Mouse (Mus musculus): ENCODE data around the gene Cyp4f18. TPM values are rescaled to one million over a fixed set of nuclear protein-coding genes. Genes with fewer than 3 reads are reported as not detected.
A peak's percentile ranks its signal among the peaks of the same experiment; 100 is the strongest.

Cyp4f18 gene
- polyA plus RNA-seq, 1 experiment from 2014 or later: 0.36 TPM

DNA sequence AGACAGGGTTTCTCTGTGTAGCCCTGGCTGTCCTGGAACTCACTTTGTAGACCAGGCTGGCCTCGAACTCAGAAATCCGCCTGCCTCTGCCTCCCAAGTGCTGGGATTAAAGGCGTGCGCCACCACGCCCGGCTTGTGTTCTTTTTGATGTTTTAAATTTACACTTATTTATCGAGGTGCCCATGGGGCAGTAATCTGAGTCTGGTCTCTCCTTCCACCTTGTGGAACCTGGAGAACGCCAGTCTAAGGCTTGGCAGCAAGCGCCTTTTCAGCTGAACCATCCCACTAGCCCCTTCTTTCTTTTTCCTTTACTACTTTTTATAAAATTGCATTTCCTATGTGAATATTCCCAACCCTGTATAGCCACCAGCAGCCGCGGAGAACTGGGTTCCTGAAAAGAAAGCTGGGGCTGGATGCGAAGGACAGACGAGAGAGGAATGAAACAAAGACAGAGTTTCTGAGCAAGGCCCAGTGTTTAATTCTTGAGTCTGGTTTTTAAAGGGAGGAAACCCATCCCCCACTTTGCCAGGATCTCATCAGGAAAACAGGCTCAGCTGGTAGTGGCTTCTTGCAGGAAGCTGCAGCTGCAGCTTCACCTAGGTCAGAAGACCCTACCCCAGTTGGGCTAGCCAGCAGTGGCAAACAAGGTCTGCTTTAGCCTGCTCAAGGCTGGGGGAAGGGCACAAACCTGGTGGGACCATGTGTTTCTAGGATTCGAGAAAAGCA is 57.8 kb downstream of the Cyp4f18 start:
- H3K36me3 ChIP-seq (ENCODE audit: control insufficient read depth, insufficient read depth, low read length): no peaks in the 10 kb centered on the region
- 48% methylated on average over 12 of the region's 14 CpGs for WGBS
- no peak for ATAC-seq (ENCODE audit: insufficient read depth, low FRiP score, low TSS enrichment)
- H3K9ac ChIP-seq (ENCODE audit: low read length): peak overlapping the region; percentile 86
- peak overlapping the region; percentile 66 for H3K4me3 ChIP-seq (ENCODE audit: low read depth, low read length)
- H3K4me1 ChIP-seq (ENCODE audit: control insufficient read depth, insufficient read depth, low read length): peaks cover 4% of the 10 kb centered on the region; the same call in 1 of the 2 replicates
- no peak overlapping the region for H3K27ac ChIP-seq (ENCODE audit: low read depth, low read length)
- peak overlapping the region; percentile 53 for H3K4me2 ChIP-seq (ENCODE audit: low read depth)
- no peaks in the 10 kb centered on the region for H3K9me3 ChIP-seq (ENCODE audit: control insufficient read depth, low read length)
- no peaks in the 10 kb centered on the region for H3K27me3 ChIP-seq (ENCODE audit: control insufficient read depth, insufficient read depth, low read length)
- DNase-seq (ENCODE audit: low spot score): peak; percentile 24

DNA sequence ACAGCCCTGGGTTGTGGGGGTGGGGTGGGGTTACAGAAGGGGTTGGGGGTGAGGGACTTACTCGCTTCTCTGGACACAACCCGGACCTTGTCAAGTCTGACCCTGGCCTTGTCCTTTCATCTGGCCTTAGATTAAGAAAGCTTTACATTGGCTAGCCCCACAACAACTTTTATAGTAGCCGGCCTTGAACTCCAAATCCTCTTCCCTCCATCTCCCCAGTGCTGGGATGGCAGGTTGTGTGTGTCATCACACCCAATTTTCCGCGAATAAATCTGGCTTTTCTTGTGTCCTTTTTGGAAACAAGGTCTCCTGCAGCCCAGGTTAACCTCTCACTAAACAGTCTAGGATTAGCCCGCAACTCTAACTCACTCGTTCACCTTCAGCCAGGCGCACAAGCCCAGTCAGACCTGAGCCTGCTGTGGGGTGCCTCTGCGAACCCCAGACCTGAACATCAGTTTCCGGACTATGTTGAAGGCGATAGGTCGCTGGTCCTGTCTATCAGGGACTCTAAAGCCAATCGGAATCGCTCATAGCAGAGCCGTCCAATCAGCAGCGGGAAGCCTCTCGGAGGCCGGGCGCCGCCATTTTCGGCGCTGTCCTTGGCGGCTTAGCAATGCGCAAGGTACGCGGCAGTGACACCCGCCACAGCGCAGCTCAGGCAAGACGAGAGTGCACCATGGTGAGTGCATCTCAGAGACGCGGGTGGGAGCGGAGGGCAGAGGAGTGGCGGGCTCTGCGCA is 58.8 kb downstream of the Cyp4f18 start, which contains the start of gene Zfp961:
Zfp961 (plus strand) TSS at position 557 of the 740 bp plus-strand sequence.
- H3K4me2 ChIP-seq (ENCODE audit: low read depth): peak within 1 kb of the TSS; percentile 53
- peaks cover 4% of the 10 kb centered on the region; the same call in 1 of the 2 replicates for H3K4me1 ChIP-seq (ENCODE audit: control insufficient read depth, insufficient read depth, low read length)
- no peaks in the 10 kb centered on the region for H3K9me3 ChIP-seq (ENCODE audit: control insufficient read depth, low read length)
- no peaks in the 10 kb centered on the region for H3K36me3 ChIP-seq (ENCODE audit: control insufficient read depth, insufficient read depth, low read length)
- 4% methylated on average over 34 of the region's 34 CpGs for WGBS
- H3K27me3 ChIP-seq (ENCODE audit: control insufficient read depth, insufficient read depth, low read length): no peaks in the 10 kb centered on the region
- H3K9ac ChIP-seq (ENCODE audit: low read length): peak within 1 kb of the TSS; percentile 86
- H3K27ac ChIP-seq (ENCODE audit: low read depth, low read length): peak within 1 kb of the TSS; percentile 53; the same call in 1 of the 2 replicates
- H3K4me3 ChIP-seq (ENCODE audit: low read depth, low read length): peak within 1 kb of the TSS; percentile 66
- ATAC-seq (ENCODE audit: insufficient read depth, low FRiP score, low TSS enrichment) (peak; percentile 100), DNase-seq (ENCODE audit: low spot score) (peak; percentile 96)

DNA sequence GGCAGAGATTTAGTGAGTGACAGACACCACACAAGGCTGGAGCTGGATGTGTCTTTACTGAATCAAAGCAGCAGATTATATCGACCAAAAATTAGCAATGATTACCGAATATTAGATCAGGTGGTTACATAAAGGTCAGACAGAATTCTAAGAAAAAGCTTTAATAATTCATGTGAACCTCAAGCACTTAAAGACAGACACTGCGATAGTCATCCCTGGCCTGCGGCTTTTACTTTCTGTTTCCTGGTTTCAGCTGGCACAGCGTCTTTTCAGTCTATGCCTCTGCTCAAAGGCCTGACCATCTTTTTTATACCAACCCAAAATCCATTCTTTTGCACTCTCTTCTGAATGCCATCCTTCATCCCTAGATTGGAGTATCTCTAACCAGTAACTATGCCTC is 60.8 kb downstream of the Cyp4f18 start:
- no peak overlapping the region for H3K4me3 ChIP-seq (ENCODE audit: low read depth, low read length)
- 94% methylated on average over 5 of the region's 5 CpGs for WGBS
- H3K36me3 ChIP-seq (ENCODE audit: control insufficient read depth, insufficient read depth, low read length): no peaks in the 10 kb centered on the region
- H3K9ac ChIP-seq (ENCODE audit: low read length): no peak overlapping the region
- DNase-seq (ENCODE audit: low spot score) (no peak), ATAC-seq (ENCODE audit: insufficient read depth, low FRiP score, low TSS enrichment) (no peak)
- H3K27ac ChIP-seq (ENCODE audit: low read depth, low read length): no peak overlapping the region
- no peak overlapping the region for H3K4me2 ChIP-seq (ENCODE audit: low read depth)
- H3K27me3 ChIP-seq (ENCODE audit: control insufficient read depth, insufficient read depth, low read length): no peaks in the 10 kb centered on the region
- H3K9me3 ChIP-seq (ENCODE audit: control insufficient read depth, low read length): no peaks in the 10 kb centered on the region
- peaks cover 4% of the 10 kb centered on the region; the same call in 1 of the 2 replicates for H3K4me1 ChIP-seq (ENCODE audit: control insufficient read depth, insufficient read depth, low read length)

DNA sequence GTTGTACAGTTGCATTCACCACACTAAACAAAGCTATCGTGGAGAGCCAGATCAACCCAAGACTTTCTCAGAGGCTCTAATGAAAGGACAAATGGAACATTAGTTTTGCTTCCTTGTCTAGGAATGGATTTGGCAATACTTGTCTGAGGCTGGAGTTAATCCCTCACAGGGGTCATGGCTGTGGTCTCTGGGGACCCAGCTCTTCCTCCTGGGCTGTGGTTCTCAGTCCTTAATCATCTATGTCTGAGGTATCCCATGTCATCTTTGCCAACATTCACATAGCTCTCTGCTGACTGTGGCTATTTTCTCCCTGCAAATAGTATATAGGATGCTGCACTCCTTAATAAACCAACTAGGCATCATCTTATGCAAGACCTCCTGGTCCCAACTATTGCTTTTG is 67.7 kb downstream of the Cyp4f18 start:
- Histone ChIP-seq H3K27ac (ENCODE audit: low read depth, low read length) (no peak overlapping the region), H3K36me3 (ENCODE audit: control insufficient read depth, insufficient read depth, low read length) (no peaks in the 10 kb centered on the region), H3K4me2 (ENCODE audit: low read depth) (no peak overlapping the region), H3K4me1 (ENCODE audit: control insufficient read depth, insufficient read depth, low read length) (no peaks in the 10 kb centered on the region), H3K27me3 (ENCODE audit: control insufficient read depth, insufficient read depth, low read length) (no peaks in the 10 kb centered on the region), H3K9me3 (ENCODE audit: control insufficient read depth, low read length) (no peaks in the 10 kb centered on the region), H3K4me3 (ENCODE audit: low read depth, low read length) (no peak overlapping the region), H3K9ac (ENCODE audit: low read length) (no peak overlapping the region)
- no peak for ATAC-seq (ENCODE audit: insufficient read depth, low FRiP score, low TSS enrichment)
- no peak for DNase-seq (ENCODE audit: low spot score)
- WGBS: 94% methylated on average over 1 of the region's 1 CpGs

DNA sequence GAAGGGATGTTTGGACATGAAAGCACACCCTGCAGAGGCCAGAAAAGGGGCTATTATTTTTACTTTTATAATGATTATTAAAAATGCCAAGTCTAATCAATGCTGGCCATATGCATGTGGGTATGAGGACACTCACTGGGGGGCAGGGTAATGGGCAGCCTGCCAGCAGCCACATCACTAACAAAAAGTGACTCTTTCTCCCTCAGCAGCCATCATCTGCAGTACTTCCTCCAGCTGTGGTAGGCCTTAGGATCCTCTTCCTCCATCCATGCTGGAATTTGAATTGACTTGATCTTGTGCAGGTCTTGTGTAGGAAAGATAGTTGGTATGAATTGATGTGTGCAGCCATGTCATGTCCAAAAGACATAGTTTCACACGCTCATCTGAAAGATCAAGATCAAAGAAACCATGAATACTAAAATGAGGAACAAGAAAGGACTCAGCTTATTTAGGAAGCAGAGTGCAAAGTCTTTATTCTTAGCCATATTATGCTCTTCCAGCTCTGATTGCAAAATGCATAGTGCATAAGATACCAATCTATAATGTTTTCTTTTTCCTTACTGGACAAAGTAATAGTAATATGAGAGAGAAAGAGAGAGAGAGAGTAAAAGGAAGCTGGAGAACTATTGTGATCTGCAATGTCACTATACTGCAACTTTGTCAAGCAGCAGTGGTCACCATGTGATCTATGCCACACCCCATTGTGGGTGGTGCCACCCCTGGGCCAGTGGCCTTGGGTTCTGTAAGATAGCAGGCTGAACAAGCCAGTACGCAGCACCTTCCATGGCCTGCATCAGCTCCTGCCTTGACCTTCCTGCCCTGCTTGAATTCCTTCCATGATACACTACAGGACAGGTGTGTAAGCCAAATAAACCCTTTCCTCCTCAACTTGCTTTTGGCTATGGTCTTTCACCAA is 68.9 kb downstream of the Cyp4f18 start:
- ATAC-seq (ENCODE audit: insufficient read depth, low FRiP score, low TSS enrichment) (no peak), DNase-seq (ENCODE audit: low spot score) (no peak)
- WGBS: 76% methylated on average over 2 of the region's 2 CpGs

More for the DNA sequence above, 68.9 kb downstream of the Cyp4f18 start:
- Histone ChIP-seq H3K4me2 (ENCODE audit: low read depth) (no peak overlapping the region), H3K9me3 (ENCODE audit: control insufficient read depth, low read length) (no peaks in the 10 kb centered on the region), H3K27ac (ENCODE audit: low read depth, low read length) (no peak overlapping the region), H3K27me3 (ENCODE audit: control insufficient read depth, insufficient read depth, low read length) (no peaks in the 10 kb centered on the region), H3K4me1 (ENCODE audit: control insufficient read depth, insufficient read depth, low read length) (no peaks in the 10 kb centered on the region), H3K4me3 (ENCODE audit: low read depth, low read length) (no peak overlapping the region), H3K9ac (ENCODE audit: low read length) (no peak overlapping the region), H3K36me3 (ENCODE audit: control insufficient read depth, insufficient read depth, low read length) (no peaks in the 10 kb centered on the region)

Other genes starting within 250 kb of the Cyp4f18 start
- 6.6 and 6.7 TPM in 2 replicates for gene Zfp709, start 127.6 kb downstream of the Cyp4f18 start, polyA plus RNA-seq (2014; fragmentation: Nextera tagmentation; extraction: Ambion mirVana)
- gene Zfp882, start 101.0 kb downstream of the Cyp4f18 start, polyA plus RNA-seq (2014; fragmentation: Nextera tagmentation; extraction: Ambion mirVana): 7.2 and 8.1 TPM in 2 replicates
- gene Zfp617, start 101.0 kb downstream of the Cyp4f18 start, polyA plus RNA-seq (2014; fragmentation: Nextera tagmentation; extraction: Ambion mirVana): 35.5 and 36.4 TPM in 2 replicates
- gene Zfp961, start 58.6 kb downstream of the Cyp4f18 start, polyA plus RNA-seq (2014; fragmentation: Nextera tagmentation; extraction: Ambion mirVana): 22.9 and 23.9 TPM in 2 replicates
- gene Olfr372, start 31.6 kb upstream of the Cyp4f18 start, polyA plus RNA-seq (2014; fragmentation: Nextera tagmentation; extraction: Ambion mirVana): not detected in 2 replicates
- not detected in 2 replicates for gene Olfr373, start 73.6 kb upstream of the Cyp4f18 start, polyA plus RNA-seq (2014; fragmentation: Nextera tagmentation; extraction: Ambion mirVana)
- not detected in 2 replicates for gene Olfr374, start 97.4 kb upstream of the Cyp4f18 start, polyA plus RNA-seq (2014; fragmentation: Nextera tagmentation; extraction: Ambion mirVana)
- gene Tpm4, start 125.3 kb upstream of the Cyp4f18 start, polyA plus RNA-seq (2014; fragmentation: Nextera tagmentation; extraction: Ambion mirVana): 554 and 563 TPM in 2 replicates
- 105 and 110 TPM in 2 replicates for gene Rab8a, start 151.6 kb upstream of the Cyp4f18 start, polyA plus RNA-seq (2014; fragmentation: Nextera tagmentation; extraction: Ambion mirVana)
- gene Hsh2d, start 180.0 kb upstream of the Cyp4f18 start, polyA plus RNA-seq (2014; fragmentation: Nextera tagmentation; extraction: Ambion mirVana): not detected in 2 replicates
- gene Cib3, start 203.2 kb upstream of the Cyp4f18 start, polyA plus RNA-seq (2014; fragmentation: Nextera tagmentation; extraction: Ambion mirVana): not detected in 2 replicates
- gene Gm11034, start 204.0 kb upstream of the Cyp4f18 start, polyA plus RNA-seq (2014; fragmentation: Nextera tagmentation; extraction: Ambion mirVana): not detected in 2 replicates
- gene Fam32a, start 210.1 kb upstream of the Cyp4f18 start, polyA plus RNA-seq (2014; fragmentation: Nextera tagmentation; extraction: Ambion mirVana): 80.1 and 80.6 TPM in 2 replicates
- gene Ap1m1, start 230.4 kb upstream of the Cyp4f18 start, polyA plus RNA-seq (2014; fragmentation: Nextera tagmentation; extraction: Ambion mirVana): 178 and 184 TPM in 2 replicates